Mouse (Mus musculus) megakaryocyte-erythroid progenitor cell, adult 5 weeks (primary cell): Measurements from ENCODE around the gene Pip5kl1. TPM values are rescaled to one million over a fixed set of nuclear protein-coding genes. Genes with fewer than 3 reads are reported as not detected.

Experiments
- polyA plus RNA-seq: library from polyadenylated mRNA; stranded (reverse); fragments of >175 nt; gene quantifications from 2 replicates; pipeline ENCODE4 v1.2.3, GENCODE M21; 2012

Gene Pip5kl1
- polyA plus RNA-seq: 0.05 TPM in 1 of 2 replicates, not detected in the other

GRCm38 (mm10) chr2:32574497-32574896 lies at the start of gene Pip5kl1:
Gene Pip5kl1, plus strand, starts transcription at chr2:32574797.

GRCm38 (mm10) chr2:32534733-32535471 lies 39.7 kb upstream of the Pip5kl1 start, which contains the start of gene Fam102a:
Gene Fam102a, plus strand, starts transcription at chr2:32535332.

GRCm38 (mm10) chr2:32570698-32571494 lies 3.7 kb upstream of the Pip5kl1 start, which contains the start of gene Dpm2:
Gene Dpm2, plus strand, starts transcription at chr2:32570858.

GRCm38 (mm10) chr2:32575586-32576160 lies 1.1 kb downstream of the Pip5kl1 start, which contains the start of gene 9430097D07Rik:
Gene 9430097D07Rik, minus strand, starts transcription at chr2:32575684.

GRCm38 (mm10) chr2:32586871-32587351 lies 12.3 kb downstream of the Pip5kl1 start, which contains the start of gene St6galnac4:
Gene St6galnac4, plus strand, starts transcription at chr2:32587095.

GRCm38 (mm10) chr2:32599409-32599808 lies 24.8 kb downstream of the Pip5kl1 start, which contains the start of gene St6galnac6:
Gene St6galnac6, plus strand, starts transcription at chr2:32599709.

GRCm38 (mm10) chr2:32621517-32621859 lies 46.9 kb downstream of the Pip5kl1 start, which contains the start of gene Ak1:
Gene Ak1, plus strand, starts transcription at chr2:32621758.

Other genes starting within 250 kb of the Pip5kl1 start
- 331 and 409 TPM in 2 replicates for gene Ciz1, start 222.5 kb upstream of the Pip5kl1 start, polyA plus RNA-seq
- gene Dnm1, start 221.5 kb upstream of the Pip5kl1 start, polyA plus RNA-seq: 0.74 and 0.85 TPM in 2 replicates
- gene 1110008P14Rik, start 192.9 kb upstream of the Pip5kl1 start, polyA plus RNA-seq: 47.1 and 56.7 TPM in 2 replicates
- 344 and 392 TPM in 2 replicates for gene Lcn2, start 186.5 kb upstream of the Pip5kl1 start, polyA plus RNA-seq
- 5.8 and 6.1 TPM in 2 replicates for gene Ptges2, start 178.9 kb upstream of the Pip5kl1 start, polyA plus RNA-seq
- gene Naif1, start 124.3 kb upstream of the Pip5kl1 start, polyA plus RNA-seq: 3.2 and 6.1 TPM in 2 replicates
- 21.5 and 26.0 TPM in 2 replicates for gene Slc25a25, start 123.4 kb upstream of the Pip5kl1 start, polyA plus RNA-seq
- gene Fam102a, start 39.5 kb upstream of the Pip5kl1 start, polyA plus RNA-seq: 11.1 and 12.4 TPM in 2 replicates
- 7.6 and 9.2 TPM in 2 replicates for gene Dpm2, start 3.9 kb upstream of the Pip5kl1 start, polyA plus RNA-seq
- gene 9430097D07Rik, start 887 bp downstream of the Pip5kl1 start, polyA plus RNA-seq: not detected in 2 replicates
- 50.3 and 53.0 TPM in 2 replicates for gene St6galnac4, start 12.3 kb downstream of the Pip5kl1 start, polyA plus RNA-seq
- gene St6galnac6, start 24.9 kb downstream of the Pip5kl1 start, polyA plus RNA-seq: 45.6 and 49.4 TPM in 2 replicates
- 1.7 and 1.8 TPM in 2 replicates for gene Ak1, start 47.0 kb downstream of the Pip5kl1 start, polyA plus RNA-seq
- 118 and 140 TPM in 2 replicates for gene Eng, start 71.8 kb downstream of the Pip5kl1 start, polyA plus RNA-seq
- 78.9 and 81.0 TPM in 2 replicates for gene Fpgs, start 129.3 kb downstream of the Pip5kl1 start, polyA plus RNA-seq
- 176 and 211 TPM in 2 replicates for gene Cdk9, start 138.3 kb downstream of the Pip5kl1 start, polyA plus RNA-seq
- gene Sh2d3c, start 146.3 kb downstream of the Pip5kl1 start, polyA plus RNA-seq: 27.2 and 35.4 TPM in 2 replicates
- not detected in 2 replicates for gene 6330409D20Rik, start 166.2 kb downstream of the Pip5kl1 start, polyA plus RNA-seq
- gene Tor2a, start 182.4 kb downstream of the Pip5kl1 start, polyA plus RNA-seq: 52.2 and 76.1 TPM in 2 replicates
- 0.08 and 0.30 TPM in 2 replicates for gene Ttc16, start 200.8 kb downstream of the Pip5kl1 start, polyA plus RNA-seq
- 4.8 and 6.7 TPM in 2 replicates for gene Ptrh1, start 201.0 kb downstream of the Pip5kl1 start, polyA plus RNA-seq
- not detected in 2 replicates for gene Cfap157, start 209.6 kb downstream of the Pip5kl1 start, polyA plus RNA-seq